Mouse (Mus musculus) thymus, postnatal 10 days (tissue): ENCODE measurements around the gene Fam184b.

ENCODE experiments used
- DNase-seq, 2 experiments: peaks; one replicate each; pipeline ENCODE4 v3.0.0; 2021; ENCODE audit warnings: low spot score in 2 of 2

Gene Fam184b

DNA sequence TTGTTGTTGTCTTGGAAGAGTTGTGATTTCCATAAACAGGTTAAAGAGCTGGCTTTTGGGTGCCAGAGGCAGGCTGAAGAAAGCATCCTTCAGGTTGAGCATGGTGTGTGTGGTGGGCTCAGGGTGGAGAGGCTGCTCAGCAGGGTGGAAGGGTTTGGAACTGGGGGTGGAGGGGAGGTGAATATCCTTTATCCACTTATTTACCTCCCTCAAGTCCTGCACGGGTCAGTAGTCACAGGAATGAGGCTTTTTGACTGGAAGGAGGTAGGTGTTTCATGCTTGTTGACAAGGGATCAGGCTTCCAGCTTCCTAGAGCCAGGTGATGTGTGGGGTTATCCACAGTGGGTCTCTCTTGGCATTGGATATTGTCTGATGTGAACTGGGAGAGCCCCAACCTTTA, 124.8 kb downstream of the Fam184b start:
- no peak for DNase-seq

DNA sequence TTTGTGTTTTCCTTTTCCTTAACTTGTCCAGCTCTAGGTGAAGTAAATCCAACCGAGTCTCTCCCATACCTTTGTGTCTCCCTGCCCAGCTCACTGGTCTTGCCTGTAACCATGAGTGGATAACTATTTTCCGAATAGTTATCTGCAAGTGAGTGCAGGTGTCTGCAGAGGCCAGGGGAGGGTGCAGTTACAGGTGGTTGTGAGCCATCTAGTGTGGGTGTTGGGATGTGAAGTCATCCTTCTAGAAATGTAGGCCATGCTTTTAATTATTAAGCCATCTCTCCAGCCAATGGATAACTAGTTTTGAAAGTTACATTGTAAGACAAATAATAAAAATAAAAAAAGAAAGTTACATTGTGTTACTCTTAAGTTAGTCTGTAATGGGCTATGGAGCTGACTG, 125.9 kb downstream of the Fam184b start:
- DNase-seq = no peak

DNA sequence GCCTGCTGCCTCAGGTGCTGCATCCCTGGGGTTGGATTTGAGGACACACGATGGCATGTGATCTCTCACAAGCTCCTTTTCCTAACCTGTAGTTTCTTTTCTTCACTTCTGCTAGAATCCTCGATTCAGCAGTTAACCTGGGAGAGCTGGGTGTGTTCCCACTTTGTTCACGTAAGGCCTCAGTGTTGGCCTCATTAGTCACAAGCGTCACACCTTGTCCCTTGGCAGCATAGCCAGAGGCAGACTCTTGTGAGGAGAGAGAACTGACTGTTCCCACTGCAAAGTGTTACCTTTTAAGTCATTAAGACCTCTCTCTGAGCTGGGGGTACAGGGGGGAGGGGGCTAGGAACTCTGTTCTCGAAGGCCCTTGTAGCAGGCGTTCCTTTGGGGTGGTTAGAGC, 126.5 kb downstream of the Fam184b start:
- no peak for DNase-seq

DNA sequence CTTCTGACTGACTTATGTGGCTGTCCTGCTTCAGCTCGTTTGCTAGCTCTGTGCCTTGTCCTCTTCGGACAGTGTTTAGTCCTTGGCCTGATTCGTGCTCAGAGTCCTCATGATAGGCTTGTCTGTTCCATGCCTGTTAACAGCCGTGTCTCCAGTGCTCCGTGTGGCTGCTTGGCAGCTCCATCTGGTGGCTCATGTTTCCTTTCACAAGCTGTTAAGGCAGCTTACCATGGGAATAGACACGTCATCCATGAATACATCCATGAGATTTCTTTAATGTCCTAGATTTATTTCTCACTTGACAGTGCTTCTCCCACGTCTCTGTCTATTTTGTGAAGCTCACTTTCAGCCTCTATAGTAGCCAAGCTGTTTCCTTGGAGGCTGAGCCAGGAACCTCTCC, 129.3 kb downstream of the Fam184b start:
- DNase-seq = no peak

DNA sequence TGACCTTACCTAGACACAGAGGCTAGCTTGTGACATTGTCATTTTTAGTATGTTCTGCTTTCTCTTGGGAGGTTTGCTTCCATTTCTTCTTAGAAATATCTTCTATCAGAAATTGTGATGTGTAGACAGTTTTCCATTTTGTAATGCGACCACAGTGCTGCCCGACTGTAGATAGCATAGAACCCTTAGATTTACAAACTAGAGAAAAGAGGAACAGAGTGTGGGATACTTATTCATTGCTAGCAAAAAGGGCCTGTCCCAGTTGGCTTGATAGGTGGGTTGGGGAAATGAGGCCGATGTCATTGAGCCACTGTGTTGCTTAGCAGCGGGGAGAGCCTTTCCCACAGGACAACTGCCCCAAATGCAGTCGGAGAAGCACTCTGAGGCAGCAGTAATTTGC, 141.8 kb downstream of the Fam184b start:
- DNase-seq = no peak

DNA sequence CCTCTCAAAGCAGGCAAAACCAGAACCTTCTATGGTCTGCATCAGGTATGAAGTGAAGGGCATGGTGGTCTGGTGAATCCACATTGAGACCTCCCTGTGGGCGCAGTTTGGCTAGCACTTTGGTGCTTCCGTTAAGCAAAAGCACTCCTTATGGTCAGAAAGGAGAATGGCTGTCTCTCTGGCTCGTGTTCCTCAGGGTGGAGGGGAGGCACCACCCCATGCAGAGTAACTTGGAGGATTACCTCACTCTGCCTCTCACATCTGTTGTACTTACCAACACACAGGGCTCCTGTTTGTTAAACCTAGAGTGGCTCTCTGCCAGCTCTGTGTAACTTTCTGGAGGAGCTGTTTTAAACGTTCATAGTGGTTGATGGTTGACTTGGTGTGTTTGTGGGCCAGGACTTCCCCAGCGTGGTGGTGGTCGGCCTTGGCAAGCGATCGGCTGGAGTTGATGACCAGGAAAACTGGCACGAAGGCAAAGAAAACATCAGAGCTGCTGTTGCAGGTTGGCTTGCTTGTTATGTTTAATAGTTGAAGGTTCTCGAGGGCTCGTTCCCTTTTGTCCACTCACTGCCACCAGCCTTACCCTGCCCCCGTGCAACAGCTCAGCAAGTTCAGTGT, 142.4 kb downstream of the Fam184b start:
- no peak for DNase-seq

DNA sequence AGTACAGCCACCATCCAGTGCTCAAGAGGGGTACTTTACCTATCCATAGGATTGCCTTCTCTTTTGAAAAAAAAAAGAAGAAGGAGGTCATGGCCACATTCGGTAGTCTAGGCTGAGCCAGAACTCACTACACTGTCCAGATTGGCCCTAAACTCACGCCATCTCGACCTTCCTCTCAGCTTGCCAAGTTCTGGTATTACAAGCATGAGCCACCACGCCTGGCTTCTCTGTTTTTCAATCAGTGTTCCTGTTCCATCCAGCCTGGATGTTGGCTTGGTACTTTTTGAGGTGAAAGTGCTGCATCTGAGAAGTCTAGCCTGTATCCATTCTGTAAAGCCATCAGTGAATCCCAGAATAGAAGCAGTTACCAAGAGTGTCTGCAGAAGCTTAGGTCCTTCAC, 142.9 kb downstream of the Fam184b start:
- DNase-seq = no peak

DNA sequence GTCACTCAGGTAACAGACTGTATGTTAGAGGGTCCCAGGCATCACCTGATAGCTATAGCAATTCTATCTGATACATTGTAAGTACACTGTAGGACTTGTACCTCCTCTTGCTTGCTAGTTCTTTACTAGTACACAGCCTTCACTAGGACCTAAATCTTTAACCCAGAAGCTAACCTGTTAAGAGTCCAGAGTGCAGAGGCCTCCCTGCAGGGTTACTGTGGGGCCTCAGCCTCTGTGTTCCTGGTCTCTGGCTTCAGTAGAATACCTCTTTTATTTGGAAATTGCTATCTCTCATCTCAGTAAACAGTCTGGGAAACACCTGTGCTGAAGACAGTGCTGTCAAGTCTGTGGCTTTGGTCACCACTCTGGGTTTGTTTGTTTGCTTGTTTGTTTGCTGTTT, 143.4 kb downstream of the Fam184b start:
- DNase-seq = no peak

DNA sequence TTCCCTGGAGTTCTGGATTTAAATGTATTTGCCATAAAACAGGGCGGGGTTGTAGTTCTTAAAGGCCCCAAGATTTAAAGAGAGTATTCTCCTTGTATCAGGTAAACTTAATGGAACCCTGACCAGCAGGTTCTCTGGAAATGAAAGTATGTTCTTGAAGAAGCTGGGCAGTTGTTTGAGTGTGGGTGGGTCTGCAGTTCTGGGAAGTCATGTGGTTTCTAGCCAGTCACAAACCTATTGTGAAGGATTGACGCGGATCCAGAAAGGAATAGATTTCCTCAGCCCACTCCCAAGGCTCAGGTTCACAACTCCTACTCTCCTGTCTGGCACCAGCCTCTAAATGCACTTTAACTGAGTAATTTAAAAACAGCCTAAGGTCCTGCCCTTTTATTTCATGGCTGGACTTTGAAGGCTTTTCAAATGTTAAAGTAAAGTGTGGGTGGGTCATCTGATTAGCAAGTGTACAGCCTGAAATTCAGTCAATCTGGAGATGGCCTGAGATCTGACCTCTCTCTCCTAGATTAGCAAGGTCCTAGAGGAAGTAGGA, 143.9 kb downstream of the Fam184b start:
- no peak for DNase-seq

DNA sequence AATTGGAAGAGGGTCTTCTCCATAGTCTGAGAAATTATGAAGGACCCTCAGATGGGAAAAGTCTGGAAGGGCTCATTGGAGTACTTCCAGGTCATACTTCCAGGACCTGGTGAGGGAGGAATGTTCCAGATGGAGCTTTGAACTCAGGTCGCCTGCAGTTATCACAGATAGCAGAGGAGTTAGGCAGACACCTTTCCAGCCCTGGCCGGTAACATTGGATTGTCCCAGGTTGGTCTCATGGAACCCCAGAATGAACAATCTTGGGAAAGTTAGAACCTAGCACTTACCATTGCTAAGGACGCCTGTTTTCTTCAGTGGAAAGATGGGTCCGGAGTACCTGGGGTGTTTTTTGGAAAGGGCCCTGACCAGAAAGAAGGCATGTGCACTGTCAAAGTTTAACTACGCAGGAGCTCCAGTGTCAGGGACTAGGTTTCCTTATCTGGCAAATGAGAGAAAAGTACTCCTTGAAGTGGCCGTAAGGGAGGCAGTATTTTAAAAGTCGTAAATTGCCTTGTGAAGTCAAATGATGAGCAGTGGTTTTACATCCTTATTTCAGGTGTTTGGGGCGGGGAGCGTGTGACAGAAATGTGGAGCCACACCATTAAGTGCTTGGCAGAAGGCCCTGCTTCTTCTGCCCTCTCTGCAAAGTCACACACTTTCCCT, 145.2 kb downstream of the Fam184b start:
- DNase-seq = no peak

DNA sequence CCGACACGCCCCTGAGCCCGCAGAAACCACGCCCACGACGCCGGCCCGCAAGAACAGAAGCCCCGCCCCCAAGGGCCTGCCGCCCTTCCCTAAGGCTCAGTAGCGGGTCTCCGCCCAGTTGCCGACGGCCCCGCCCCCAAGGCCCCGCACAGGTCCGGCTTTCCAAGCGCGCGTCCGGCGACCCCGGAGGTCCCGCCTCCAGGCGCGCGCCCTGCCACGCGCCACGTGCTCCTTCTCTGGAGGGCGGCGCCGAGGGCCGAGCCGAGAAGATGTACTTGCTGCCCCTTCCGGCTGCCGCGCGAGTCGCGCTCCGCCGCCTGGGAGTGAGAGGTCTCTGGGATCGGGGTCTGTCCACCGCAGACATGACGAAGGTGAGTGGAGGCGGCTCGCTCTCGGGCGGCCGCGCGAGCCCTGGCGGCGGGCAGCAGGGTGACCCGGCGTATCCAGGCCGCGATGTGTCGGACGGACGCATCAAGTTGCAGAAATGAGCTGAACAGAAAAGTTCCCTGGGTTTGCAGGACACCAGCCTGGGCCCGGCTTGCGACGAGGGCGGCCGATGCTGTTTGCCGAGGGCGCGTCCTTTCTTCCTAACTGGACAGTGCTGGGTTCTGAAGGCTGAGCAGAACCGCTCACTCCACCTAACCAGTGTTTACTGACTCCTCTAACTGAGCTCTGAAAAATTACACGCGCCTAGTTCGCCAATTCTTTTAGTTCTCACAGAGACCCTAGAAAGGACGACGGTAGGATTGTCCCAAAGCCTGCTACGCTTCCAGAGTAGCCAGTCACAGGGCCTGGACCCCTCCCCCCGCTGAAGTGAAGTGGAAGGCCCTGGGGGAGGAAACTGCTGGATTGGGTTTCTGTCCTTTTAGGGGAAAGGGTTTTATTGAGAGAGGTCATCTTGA, 146.0 kb downstream of the Fam184b start, which contains the start of gene Lap3:
TSS of gene Lap3 (plus strand) at position 184 of the 902 bp plus-strand sequence.
- peak; percentile 96 to 98 for DNase-seq

DNA sequence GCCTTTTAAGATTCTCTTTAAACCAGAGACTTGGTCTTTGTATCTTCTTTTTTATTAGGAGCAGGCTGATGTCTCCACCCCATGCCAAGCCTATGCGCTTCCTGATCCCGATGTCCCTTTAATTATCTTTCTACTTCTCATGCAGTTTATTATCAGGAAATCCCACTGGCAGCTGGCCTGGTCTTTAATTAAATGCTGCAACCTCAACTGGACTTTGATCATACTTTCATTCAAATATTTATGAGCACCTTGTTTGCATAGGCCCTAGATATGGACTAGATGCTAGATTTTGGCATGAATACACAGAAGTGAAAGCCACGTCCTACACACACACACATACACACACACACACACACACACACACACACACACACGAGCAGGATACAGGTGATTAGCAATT, 147.6 kb downstream of the Fam184b start:
- no peak for DNase-seq

DNA sequence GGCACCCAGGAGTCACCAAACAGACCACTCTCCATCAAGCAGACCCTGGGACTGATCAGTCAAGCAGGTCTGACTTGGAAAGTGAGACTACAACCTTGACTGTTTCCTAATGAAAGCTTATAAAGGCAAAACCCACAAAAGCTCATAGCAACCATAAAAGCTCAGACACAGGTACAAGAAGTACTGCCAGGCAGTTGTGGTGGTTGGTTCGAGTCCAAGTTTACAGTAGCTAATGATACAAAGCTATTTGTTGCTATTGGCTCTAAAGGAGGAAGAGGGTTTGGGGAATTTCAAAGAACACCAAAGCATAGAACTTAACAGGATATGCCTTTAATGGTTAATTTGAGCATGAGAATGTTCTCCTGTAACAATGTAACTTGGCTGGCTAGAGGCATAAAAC, 155.8 kb downstream of the Fam184b start:
- no peak for DNase-seq

DNA sequence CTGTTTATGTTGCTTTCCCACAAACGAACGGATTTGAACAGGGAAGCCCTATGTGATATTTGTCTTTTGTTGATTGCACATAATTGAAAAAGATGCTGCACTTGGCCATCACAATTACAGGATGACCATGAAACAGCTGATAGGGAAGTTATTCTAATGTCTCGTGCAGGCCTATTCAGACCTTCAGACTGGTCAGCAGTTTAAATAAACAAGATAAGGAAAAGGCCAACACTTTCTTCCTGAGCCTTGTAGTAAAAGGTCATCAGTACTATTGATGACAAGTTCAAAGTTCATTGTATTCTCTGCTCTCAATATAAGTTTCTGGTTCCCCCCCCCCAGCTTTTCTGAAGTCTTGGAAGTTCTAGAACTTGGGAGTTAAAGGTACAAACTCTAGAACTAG, 156.8 kb downstream of the Fam184b start:
- DNase-seq = no peak

DNA sequence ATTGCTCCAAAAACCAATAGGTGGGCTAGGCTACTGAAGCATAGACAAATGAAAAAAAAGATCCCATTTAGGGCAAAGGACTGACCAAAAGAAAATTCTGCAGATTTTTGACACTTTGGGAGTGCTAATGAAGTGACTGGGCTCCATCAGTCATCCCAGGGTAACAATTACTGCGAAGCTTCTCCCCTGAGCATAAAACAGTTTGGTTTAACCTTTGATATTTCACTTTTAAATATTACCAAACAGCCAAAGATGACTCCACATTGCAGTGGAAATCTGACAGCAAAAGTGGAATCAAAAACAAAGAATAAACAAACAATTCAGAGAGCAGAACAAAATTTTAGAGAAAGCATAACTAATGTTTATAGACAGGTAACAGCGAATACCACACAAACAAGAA, 158.3 kb downstream of the Fam184b start:
- DNase-seq = no peak

DNA sequence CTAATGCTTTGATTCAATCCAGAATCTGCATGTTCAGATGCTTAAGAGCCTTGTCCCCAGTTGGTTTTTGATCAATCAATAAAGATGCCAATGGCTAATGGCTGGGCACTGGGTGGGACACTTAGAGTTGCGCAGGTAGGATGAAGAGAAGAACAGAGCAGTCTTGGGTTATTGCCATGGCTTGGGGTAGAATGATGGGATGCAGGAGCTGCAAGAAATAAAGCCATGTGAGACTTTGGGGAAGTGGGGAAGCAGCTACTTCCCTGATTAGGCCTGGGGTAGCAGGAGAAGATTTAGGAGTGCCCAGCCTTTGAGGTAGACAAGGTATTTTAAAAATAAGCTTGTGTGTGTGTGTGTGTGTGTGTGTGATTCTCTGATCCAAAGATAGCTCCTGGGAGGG, 159.3 kb downstream of the Fam184b start:
- no peak for DNase-seq
